Mouse (Mus musculus) heart, adult 2 months (tissue): Measurements from ENCODE around the gene Ptdss2.

Experiments used
- CTCF ChIP-seq: fragments of 200-600 bp; IDR thresholded peaks from 2 replicates; pipeline ENCODE4 v1.8.1; 2022; ENCODE audit warnings: antibody characterized with exemption, mild to moderate bottlenecking, moderate library complexity
- EP300 ChIP-seq: fragments of 200-500 bp; IDR thresholded peaks from 2 replicates; pipeline ENCODE4 v1.6.1; 2011; ENCODE audit warnings: low read depth, low read length, control low read depth; ENCODE audit not compliant: insufficient read depth
- POLR2A ChIP-seq: fragments of 200-500 bp; IDR thresholded peaks from 2 replicates; pipeline ENCODE4 v1.6.1; 2011; ENCODE audit warnings: mild to moderate bottlenecking, low read depth, low read length, control low read depth; ENCODE audit not compliant: insufficient read depth

DNA sequence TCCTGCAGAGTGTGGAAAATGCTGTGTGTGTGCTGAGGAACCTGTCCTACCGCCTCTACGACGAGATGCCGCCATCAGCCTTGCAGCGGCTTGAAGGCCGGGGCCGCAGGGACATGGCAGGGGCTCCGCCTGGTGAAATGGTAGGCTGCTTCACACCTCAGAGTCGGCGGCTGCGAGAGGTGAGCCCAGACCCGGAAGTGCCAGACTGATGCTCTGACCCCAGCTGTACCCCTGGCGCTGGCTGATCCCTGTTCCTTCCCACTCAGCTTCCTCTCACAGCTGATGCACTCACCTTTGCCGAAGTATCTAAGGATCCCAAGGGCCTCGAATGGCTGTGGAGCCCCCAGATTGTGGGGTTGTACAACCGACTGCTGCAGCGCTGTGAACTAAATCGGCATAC, 33.7 kb upstream of the Ptdss2 start:
- TF ChIP-seq CTCF (no peak), POLR2A (no peak), EP300 (no peak)
